Mouse (Mus musculus): ENCODE results near the gene Ptpn1.

The Ptpn1 gene

GRCm38 (mm10) chr2:167920041-167920440 lies 11.8 kb upstream of the Ptpn1 start:
- CTCF ChIA-PET, result interaction anchor here (0.7 kb wide), 1 partner anchor 284 kb away, joined by 5 read pairs; no protein-coding TSS in a partner anchor

- CTCF ChIA-PET, result interaction anchor here (0.7 kb wide), 1 partner anchor 285 kb away, joined by 5 read pairs; no protein-coding TSS in a partner anchor
Measured at GRCm38 (mm10) chr2:167920960-167921495, 10.8 kb upstream of the Ptpn1 start.

- CTCF ChIA-PET, result no interaction called here
Measured at GRCm38 (mm10) chr2:167921823-167922222, 10.0 kb upstream of the Ptpn1 start.

- CTCF ChIA-PET, result interaction anchor here (0.5 to 0.7 kb wide), 3 partner anchors 21 to 147 kb away, joined by 3 to 5 read pairs (median 3); no protein-coding TSS in a partner anchor
Measured at GRCm38 (mm10) chr2:167924011-167924410, 7.8 kb upstream of the Ptpn1 start.

GRCm38 (mm10) chr2:167924803-167925604 lies 6.9 kb upstream of the Ptpn1 start:
- CTCF ChIA-PET, result interaction anchor here (0.5 to 0.7 kb wide), 4 partner anchors 12 to 147 kb away, joined by 3 to 5 read pairs (median 4); no protein-coding TSS in a partner anchor

- CTCF ChIA-PET, result interaction anchor here (0.6 to 0.7 kb wide), 2 partner anchors 8 to 13 kb away, joined by 3 read pairs; no protein-coding TSS in a partner anchor
Measured at GRCm38 (mm10) chr2:167925841-167926800, 5.7 kb upstream of the Ptpn1 start.

- CTCF ChIA-PET, result interaction anchor here (0.6 to 0.7 kb wide), 2 partner anchors 11 to 779 kb away, joined by 4 to 5 read pairs; no protein-coding TSS in a partner anchor
Measured at GRCm38 (mm10) chr2:167928002-167928526, 3.8 kb upstream of the Ptpn1 start.

GRCm38 (mm10) chr2:167928972-167929371 lies 2.9 kb upstream of the Ptpn1 start:
- CTCF ChIA-PET, result no interaction called here

GRCm38 (mm10) chr2:167930975-167931374 lies 882 bp upstream of the Ptpn1 start:
- CTCF ChIA-PET, result interaction anchor here (1.2 kb wide), 1 partner anchor 11 kb away, joined by 4 read pairs; no protein-coding TSS in a partner anchor

- CTCF ChIA-PET, result interaction anchor here (0.6 to 0.7 kb wide), 3 partner anchors 23 to 298 kb away, joined by 3 to 8 read pairs (median 4); no protein-coding TSS in a partner anchor
Measured at GRCm38 (mm10) chr2:167932727-167933231, 922 bp downstream of the Ptpn1 start.

- CTCF ChIA-PET, result interaction anchor here (0.6 to 0.7 kb wide), 4 partner anchors 23 to 613 kb away, joined by 3 to 12 read pairs (median 4); no protein-coding TSS in a partner anchor
Measured at GRCm38 (mm10) chr2:167933397-167933796, 1.5 kb downstream of the Ptpn1 start.

GRCm38 (mm10) chr2:167935956-167936355 lies 4.1 kb downstream of the Ptpn1 start:
- CTCF ChIA-PET, result interaction anchor here (0.6 kb wide), 1 partner anchor 573 kb away, joined by 3 read pairs; no protein-coding TSS in a partner anchor

GRCm38 (mm10) chr2:167938786-167939185 lies 6.9 kb downstream of the Ptpn1 start:
- CTCF ChIA-PET, result interaction anchor here (1.5 kb wide), 1 partner anchor 10 kb away, joined by 3 read pairs; no protein-coding TSS in a partner anchor

GRCm38 (mm10) chr2:167939204-167939603 lies 7.3 kb downstream of the Ptpn1 start:
- CTCF ChIA-PET, result interaction anchor here (0.7 to 1.5 kb wide), 2 partner anchors 10 to 12 kb away, joined by 3 to 4 read pairs; no protein-coding TSS in a partner anchor

GRCm38 (mm10) chr2:167939632-167940399 lies 8.0 kb downstream of the Ptpn1 start:
- CTCF ChIA-PET, result interaction anchor here (0.7 to 0.9 kb wide), 2 partner anchors 12 to 20 kb away, joined by 3 to 4 read pairs; no protein-coding TSS in a partner anchor

GRCm38 (mm10) chr2:167940636-167941035 lies 8.8 kb downstream of the Ptpn1 start:
- CTCF ChIA-PET, result interaction anchor here (0.9 kb wide), 1 partner anchor 19 kb away, joined by 3 read pairs; no protein-coding TSS in a partner anchor

GRCm38 (mm10) chr2:167941320-167941719 lies 9.5 kb downstream of the Ptpn1 start:
- CTCF ChIA-PET, result interaction anchor here (1.0 kb wide), 1 partner anchor 10 kb away, joined by 4 read pairs; the partner anchor contains the start of gene Ptpn1

- CTCF ChIA-PET, result interaction anchor here (0.5 to 1.0 kb wide), 2 partner anchors 10 to 152 kb away, joined by 3 to 4 read pairs; partner anchors contain the start of gene Ptpn1
Measured at GRCm38 (mm10) chr2:167941745-167942176, 9.9 kb downstream of the Ptpn1 start.
